Mouse (Mus musculus) kidney, embryonic 15.5 days (tissue): ENCODE results near the gene Flad1. TPM values are rescaled to one million over a fixed set of nuclear protein-coding genes. Genes with fewer than 3 reads are reported as not detected.

Experiments
- ATAC-seq: fragments of 200-750 bp; cut with Nextera tagmentation; replicated peaks from 2 replicates; pipeline ENCODE4 v1.8.0; 2017; ENCODE audit warnings: moderate TSS enrichment; ENCODE audit not compliant: low FRiP score
- H3K27ac ChIP-seq: fragments of 300-500 bp; sonication (generic); 2 replicates; pipeline ENCODE4 v1.5.1; 2015; ENCODE audit warnings: mild to moderate bottlenecking, inconsistent platforms
- H3K27me3 ChIP-seq: fragments of 300-500 bp; sonication (generic); 2 replicates; pipeline ENCODE4 v1.6.1; 2015; ENCODE audit warnings: inconsistent platforms
- H3K36me3 ChIP-seq: fragments of 300-500 bp; sonication (generic); 2 replicates; pipeline ENCODE4 v1.6.1; 2015; ENCODE audit warnings: inconsistent platforms
- H3K4me1 ChIP-seq: fragments of 300-500 bp; sonication (generic); 2 replicates; pipeline ENCODE4 v1.6.1; 2015; ENCODE audit warnings: inconsistent platforms
- H3K4me2 ChIP-seq: fragments of 300-500 bp; sonication (generic); 2 replicates; pipeline ENCODE4 v1.6.1; 2015; ENCODE audit warnings: moderate library complexity, mild to moderate bottlenecking, inconsistent platforms
- H3K4me3 ChIP-seq: fragments of 300-500 bp; sonication (generic); replicated peaks from 2 replicates; pipeline ENCODE4 v1.5.1; 2015; ENCODE audit warnings: mild to moderate bottlenecking, inconsistent platforms
- H3K9ac ChIP-seq: fragments of 300-500 bp; sonication (generic); 2 replicates; pipeline ENCODE4 v1.6.1; 2015; ENCODE audit warnings: mild to moderate bottlenecking, inconsistent platforms
- H3K9me3 ChIP-seq: fragments of 300-500 bp; sonication (generic); replicated peaks from 2 replicates; pipeline ENCODE4 v1.6.1; 2016; ENCODE audit warnings: inconsistent platforms
- WGBS: fragments of 180-500 bp; shearing (Covaris S2); methylation state at CpG from one replicate; pipeline ENCODE4 v1.1.7; 2015; ENCODE audit warnings: mixed read lengths; 5-methylcytosine and 5-hydroxymethylcytosine counted together
- polyA plus RNA-seq: library from polyadenylated mRNA; unstranded; fragments of >200 nt; fragmentation: Nextera tagmentation; extraction: Ambion mirVana; gene quantifications from 2 replicates; pipeline ENCODE4 v1.2.1, GENCODE M21; 2015

Gene Flad1
- polyA plus RNA-seq, 1 experiment from 2014 or later, result 31.4 TPM

- Histone ChIP-seq H3K9ac (no peak overlapping the region), H3K4me3 (no peak overlapping the region), H3K4me1 (peaks cover 47% of the 10 kb centered on the region), H3K4me2 (no peak overlapping the region), H3K27ac (0 out of 2 replicates have a peak overlapping the region, but pooled peaks have one; percentile 32), H3K27me3 (no peaks in the 10 kb centered on the region), H3K36me3 (peaks cover 21% of the 10 kb centered on the region), H3K9me3 (no peaks in the 10 kb centered on the region)
- ATAC-seq, result no peak
- 79% methylated on average over 11 of the region's 12 CpGs for WGBS
These were observed 27.2 kb downstream of the Flad1 start for GRCm38 (mm10) chr3:89384331-89385076.

GRCm38 (mm10) chr3:89383651-89384255, 27.9 kb downstream of the Flad1 start:
- no peak for ATAC-seq
- Histone ChIP-seq H3K36me3 (peaks cover 24% of the 10 kb centered on the region), H3K4me2 (no peak overlapping the region), H3K9ac (no peak overlapping the region), H3K9me3 (no peaks in the 10 kb centered on the region), H3K27ac (no peak overlapping the region), H3K4me3 (no peak overlapping the region), H3K27me3 (no peaks in the 10 kb centered on the region), H3K4me1 (peaks cover 49% of the 10 kb centered on the region)
- 84% methylated on average over 5 of the region's 5 CpGs for WGBS

DNA sequence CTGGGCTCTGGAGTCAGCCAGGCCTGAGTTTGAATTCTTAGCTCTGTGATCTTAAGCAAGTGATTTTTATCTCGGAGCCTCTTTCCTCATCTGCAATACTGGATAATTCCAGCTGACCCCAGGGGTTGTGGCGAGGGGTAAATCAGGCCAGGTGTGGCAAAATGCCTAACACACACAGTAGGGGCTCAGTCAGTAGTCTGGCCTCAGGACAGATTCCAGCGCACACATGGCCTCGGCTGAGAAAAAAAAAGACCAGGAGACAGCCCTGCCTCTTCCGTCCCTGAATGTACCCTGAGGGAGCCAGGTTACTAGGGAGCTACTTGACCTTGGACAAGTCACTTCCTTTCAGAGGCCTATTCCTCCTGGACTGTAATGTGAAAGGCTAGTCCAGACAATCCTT, 28.7 kb downstream of the Flad1 start:
- ATAC-seq, result no peak
- Histone ChIP-seq H3K9me3 (no peaks in the 10 kb centered on the region), H3K36me3 (peaks cover 24% of the 10 kb centered on the region), H3K9ac (no peak overlapping the region), H3K4me1 (peaks cover 50% of the 10 kb centered on the region), H3K27ac (no peak overlapping the region), H3K4me2 (no peak overlapping the region), H3K27me3 (no peaks in the 10 kb centered on the region), H3K4me3 (no peak overlapping the region)
- WGBS, result 82% methylated on average over 5 of the region's 5 CpGs

DNA sequence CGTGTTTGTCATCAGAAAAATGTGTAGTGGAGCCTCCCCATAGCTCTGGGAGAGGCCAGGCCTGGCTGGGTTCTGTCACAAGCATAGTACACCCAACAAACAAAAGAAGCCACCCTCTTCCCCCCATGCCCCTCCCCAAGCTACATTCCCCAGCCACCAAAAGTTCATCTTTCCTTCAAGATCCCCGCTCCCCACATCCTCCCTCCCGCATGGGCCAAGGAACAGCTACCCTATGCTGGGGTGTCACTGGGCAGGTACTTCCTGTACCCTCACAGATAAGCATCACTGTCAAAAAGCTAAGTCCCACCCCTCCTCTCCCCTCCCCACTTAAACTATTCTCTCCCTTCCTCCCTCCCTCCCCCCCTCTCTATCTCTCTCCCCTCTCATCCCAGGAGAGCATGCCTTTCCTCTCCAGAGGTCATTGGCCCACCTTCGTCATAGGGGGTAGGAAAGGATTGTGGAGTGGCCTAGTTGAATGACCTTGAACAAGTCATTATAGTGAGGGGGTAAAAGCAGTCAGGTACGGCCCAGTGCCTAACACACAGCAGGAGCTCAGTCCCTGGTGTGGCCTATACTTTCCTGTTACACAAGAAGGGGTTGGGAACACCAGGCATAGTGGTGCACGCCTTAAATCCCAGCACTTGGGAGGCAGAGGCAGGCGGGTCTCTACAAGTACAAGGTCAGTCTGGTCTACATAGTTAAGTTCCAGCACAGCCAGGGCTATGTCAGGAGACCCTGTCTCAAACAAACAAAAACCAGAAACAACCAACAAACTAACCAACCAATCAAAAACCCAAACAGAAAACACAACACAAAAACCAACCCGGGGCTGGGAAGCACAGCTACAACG, 29.4 kb downstream of the Flad1 start:
- no peak for ATAC-seq
- Histone ChIP-seq H3K36me3 (peaks cover 24% of the 10 kb centered on the region), H3K27ac (no peak overlapping the region), H3K4me1 (peaks cover 49% of the 10 kb centered on the region), H3K9me3 (no peaks in the 10 kb centered on the region), H3K27me3 (no peaks in the 10 kb centered on the region), H3K4me2 (no peak overlapping the region), H3K4me3 (no peak overlapping the region), H3K9ac (no peak overlapping the region)
- WGBS, result 89% methylated on average over 9 of the region's 9 CpGs

DNA sequence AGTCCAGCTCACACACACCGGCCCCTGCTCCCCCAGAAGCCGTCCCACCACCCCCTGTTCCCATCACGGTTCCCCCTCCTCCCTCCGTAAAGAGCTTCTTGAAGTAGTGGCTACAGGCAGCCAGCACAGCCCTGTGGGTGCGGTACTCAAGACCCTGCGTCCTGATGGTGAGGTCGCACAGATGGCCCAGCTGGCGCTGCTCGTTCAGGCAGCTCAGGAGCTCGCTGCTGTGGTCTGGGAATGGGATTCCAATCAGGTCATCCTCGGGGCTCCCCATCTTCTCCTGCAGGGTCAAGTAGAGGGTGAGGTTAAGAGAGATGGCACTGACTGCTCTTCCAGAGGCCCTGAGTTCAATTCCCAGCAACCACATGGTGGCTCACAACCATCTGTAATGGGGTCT, 30.4 kb downstream of the Flad1 start:
- 80% methylated on average over 11 of the region's 11 CpGs for WGBS
- ATAC-seq, result no peak
- Histone ChIP-seq H3K4me2 (no peak overlapping the region), H3K27me3 (no peaks in the 10 kb centered on the region), H3K27ac (no peak overlapping the region), H3K4me3 (no peak overlapping the region), H3K9me3 (no peaks in the 10 kb centered on the region), H3K36me3 (peaks cover 24% of the 10 kb centered on the region), H3K4me1 (peaks cover 40% of the 10 kb centered on the region), H3K9ac (no peak overlapping the region)

GRCm38 (mm10) chr3:89380711-89381110, 31.0 kb downstream of the Flad1 start:
- Histone ChIP-seq H3K27ac (no peak overlapping the region), H3K9ac (no peak overlapping the region), H3K9me3 (no peaks in the 10 kb centered on the region), H3K4me2 (no peak overlapping the region), H3K4me3 (no peak overlapping the region), H3K27me3 (no peaks in the 10 kb centered on the region), H3K36me3 (peaks cover 24% of the 10 kb centered on the region), H3K4me1 (peaks cover 37% of the 10 kb centered on the region)
- WGBS, result 93% methylated on average over 18 of the region's 18 CpGs
- no peak for ATAC-seq

GRCm38 (mm10) chr3:89380291-89380690, 31.4 kb downstream of the Flad1 start:
- 93% methylated on average over 14 of the region's 14 CpGs for WGBS
- no peaks in the 10 kb centered on the region for H3K27me3 ChIP-seq
- no peak overlapping the region for H3K9ac ChIP-seq
- no peak for ATAC-seq
- H3K4me3 ChIP-seq, result no peak overlapping the region
- H3K27ac ChIP-seq, result no peak overlapping the region
- H3K4me1 ChIP-seq, result peaks cover 33% of the 10 kb centered on the region
- peaks cover 24% of the 10 kb centered on the region for H3K36me3 ChIP-seq
- H3K4me2 ChIP-seq, result no peak overlapping the region
- H3K9me3 ChIP-seq, result no peaks in the 10 kb centered on the region

- peaks cover 24% of the 10 kb centered on the region for H3K36me3 ChIP-seq
- no peaks in the 10 kb centered on the region for H3K27me3 ChIP-seq
- no peak overlapping the region for H3K27ac ChIP-seq
- H3K9me3 ChIP-seq, result no peaks in the 10 kb centered on the region
- WGBS, result 88% methylated on average over 31 of the region's 31 CpGs
- H3K4me2 ChIP-seq, result no peak overlapping the region
- no peak for ATAC-seq
- H3K4me1 ChIP-seq, result peaks cover 25% of the 10 kb centered on the region
- H3K4me3 ChIP-seq, result no peak overlapping the region
- H3K9ac ChIP-seq, result no peak overlapping the region
These were observed 32.1 kb downstream of the Flad1 start for GRCm38 (mm10) chr3:89379388-89380131.

DNA sequence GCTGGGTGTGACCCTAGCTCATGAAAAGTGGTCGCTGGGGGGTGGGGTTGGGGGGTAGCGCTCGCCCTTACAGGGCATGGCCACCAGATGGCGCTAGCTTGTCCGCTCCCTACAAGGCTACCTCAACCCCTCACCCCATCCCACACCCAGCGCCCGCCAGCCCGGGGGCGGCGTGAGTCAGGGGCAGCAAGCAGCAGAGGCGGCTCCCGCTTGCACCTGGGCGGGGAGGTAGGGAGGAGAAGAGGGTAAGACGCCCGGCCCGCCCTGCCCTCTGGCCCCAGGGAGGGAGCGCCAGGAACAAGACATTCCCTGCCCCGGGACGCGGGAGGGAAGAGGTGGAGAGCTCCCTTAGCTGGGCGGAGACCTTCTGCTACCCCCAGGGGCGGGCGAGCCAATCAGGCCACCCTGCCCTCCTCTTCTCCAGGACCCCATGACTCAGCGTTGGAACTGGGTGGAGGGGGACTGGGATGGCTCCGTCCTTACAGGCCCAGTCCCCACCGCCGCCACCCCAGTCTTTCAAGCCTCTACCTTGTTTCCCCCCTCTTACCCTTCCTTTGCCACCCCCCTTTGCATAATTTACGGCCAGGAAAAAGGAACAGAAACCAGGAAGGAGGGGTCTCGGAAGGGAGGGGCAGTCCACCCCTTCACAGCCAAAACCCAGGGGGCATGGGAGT, 33.1 kb downstream of the Flad1 start:
- Histone ChIP-seq H3K9ac (peak overlapping the region; percentile 55), H3K27ac (peak overlapping the region; percentile 70), H3K4me2 (peak overlapping the region; percentile 85), H3K9me3 (no peaks in the 10 kb centered on the region), H3K4me3 (peak overlapping the region; percentile 58), H3K36me3 (peaks cover 24% of the 10 kb centered on the region), H3K4me1 (peaks cover 26% of the 10 kb centered on the region), H3K27me3 (no peaks in the 10 kb centered on the region)
- ATAC-seq, result peak; percentile 92
- WGBS, result under 1% methylated on average over 28 of the region's 29 CpGs

GRCm38 (mm10) chr3:89377831-89378230, 33.8 kb downstream of the Flad1 start:
- Histone ChIP-seq H3K4me1 (peaks cover 31% of the 10 kb centered on the region), H3K9ac (0 out of 2 replicates have a peak overlapping the region, but pooled peaks have one; percentile 55), H3K27me3 (no peaks in the 10 kb centered on the region), H3K4me2 (peak overlapping the region; percentile 85), H3K27ac (peak overlapping the region; percentile 70), H3K4me3 (peak overlapping the region; percentile 58), H3K36me3 (peaks cover 24% of the 10 kb centered on the region), H3K9me3 (no peaks in the 10 kb centered on the region)
- 73% methylated on average over 4 of the region's 4 CpGs for WGBS
- peak; percentile 8; the same call in 1 of the 2 replicates for ATAC-seq

DNA sequence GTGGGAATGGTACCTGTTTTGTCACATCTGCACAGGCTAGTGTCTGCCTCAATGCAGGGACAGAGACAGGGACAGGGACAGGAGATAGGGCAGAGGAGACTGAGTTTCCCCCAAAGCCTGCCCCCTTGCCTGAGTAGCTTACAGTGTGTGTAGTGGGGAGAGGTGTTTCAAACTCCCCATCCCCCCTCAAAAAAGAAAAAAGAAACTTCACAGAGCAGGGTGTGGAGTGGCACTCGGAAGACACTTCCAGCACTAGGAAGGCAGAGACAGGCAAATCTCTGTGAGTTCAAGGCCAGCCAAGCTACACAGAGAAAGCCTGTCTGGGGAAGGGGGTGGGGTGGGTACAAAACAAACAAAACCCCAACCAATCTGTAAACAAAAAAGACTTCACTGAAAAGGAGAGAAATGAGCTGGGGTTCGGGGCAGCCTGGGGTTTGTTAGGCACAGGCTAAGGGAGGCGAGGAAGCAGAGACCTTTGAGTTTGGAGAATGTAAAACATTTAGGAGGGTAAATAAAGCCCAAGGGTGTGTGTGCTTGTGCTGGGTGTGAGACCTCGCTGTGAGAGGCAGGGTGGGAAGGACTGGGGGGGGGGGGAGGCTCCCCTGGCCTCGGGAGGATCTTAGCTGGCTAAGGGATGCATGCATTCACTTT, 38.0 kb downstream of the Flad1 start:
- Histone ChIP-seq H3K9ac (no peak overlapping the region), H3K4me1 (peaks cover 24% of the 10 kb centered on the region), H3K27me3 (no peaks in the 10 kb centered on the region), H3K27ac (no peak overlapping the region), H3K4me2 (no peak overlapping the region), H3K9me3 (no peaks in the 10 kb centered on the region), H3K4me3 (no peak overlapping the region), H3K36me3 (no peaks in the 10 kb centered on the region)
- WGBS, result 55% methylated on average over 5 of the region's 5 CpGs
- no peak for ATAC-seq
